Mouse (Mus musculus) small intestine, adult 2 months (tissue): ENCODE data around the gene Zfp30. TPM values are rescaled to one million over a fixed set of nuclear protein-coding genes. Genes with fewer than 3 reads are reported as not detected.
A peak's percentile ranks its signal among the peaks of the same experiment; 100 is the strongest.

Source experiments
- H3K27ac ChIP-seq: fragments of 200-500 bp; 2 replicates; pipeline ENCODE4 v1.5.1; 2012; ENCODE audit warnings: low read depth, low read length, control low read depth, inconsistent platforms; ENCODE audit not compliant: insufficient read depth
- H3K27me3 ChIP-seq: fragments of 200-500 bp; 2 replicates; pipeline ENCODE4 v1.6.1; 2012; ENCODE audit warnings: mild to moderate bottlenecking, moderate library complexity, low read length, inconsistent platforms; ENCODE audit not compliant: control insufficient read depth, insufficient read depth
- H3K36me3 ChIP-seq: fragments of 200-500 bp; 2 replicates; pipeline ENCODE4 v1.6.1; 2012; ENCODE audit warnings: mild to moderate bottlenecking, low read length, control low read depth, inconsistent platforms; ENCODE audit not compliant: control insufficient read depth, insufficient read depth
- H3K4me1 ChIP-seq: fragments of 200-500 bp; 2 replicates; pipeline ENCODE4 v1.6.1; 2012; ENCODE audit warnings: low read length, inconsistent platforms, mixed read lengths; ENCODE audit not compliant: control insufficient read depth, insufficient read depth, insufficient read length
- H3K4me3 ChIP-seq: fragments of 200-500 bp; 2 replicates; pipeline ENCODE4 v1.5.1; 2012; ENCODE audit warnings: low read depth, mild to moderate bottlenecking, control low read depth, inconsistent platforms, low read length, moderate library complexity
- CTCF ChIP-seq: fragments of 200-500 bp; IDR thresholded peaks from 2 replicates; pipeline ENCODE4 v1.5.1; 2012; ENCODE audit warnings: low read depth, mild to moderate bottlenecking, control low read depth, inconsistent platforms, low read length, moderate library complexity, mixed read lengths; ENCODE audit not compliant: insufficient replicate concordance, insufficient read length; ENCODE audit errors: extremely low read depth
- POLR2A ChIP-seq: fragments of 200-500 bp; IDR thresholded peaks from 2 replicates; pipeline ENCODE4 v1.6.1; 2012; ENCODE audit warnings: low read depth, mild to moderate bottlenecking, control low read depth, inconsistent platforms, low read length, moderate library complexity
- WGBS: fragments of 180-500 bp; shearing (Covaris S2); methylation state at CpG from one replicate; pipeline ENCODE4 v1.1.7; 2018; 5-methylcytosine and 5-hydroxymethylcytosine counted together
- polyA plus RNA-seq: library from polyadenylated mRNA; depleted of rRNA; stranded (reverse); fragments of >200 nt; gene quantifications from 2 replicates; pipeline ENCODE4 v1.2.3, GENCODE M21; 2012

Zfp30 gene
- polyA plus RNA-seq, 1 experiment = 0.52 TPM

GRCm38 (mm10) chr7:29792906-29793305 lies 9.1 kb downstream of the Zfp30 start:
- WGBS = 54% methylated on average over 27 of the region's 27 CpGs
- H3K4me3 ChIP-seq = no peak overlapping the region
- no peaks in the 10 kb centered on the region for H3K27me3 ChIP-seq
- TF ChIP-seq POLR2A (no peak), CTCF (no peak)
- H3K27ac ChIP-seq = no peak overlapping the region
- no peaks in the 10 kb centered on the region for H3K36me3 ChIP-seq
- H3K4me1 ChIP-seq = no peaks in the 10 kb centered on the region

DNA sequence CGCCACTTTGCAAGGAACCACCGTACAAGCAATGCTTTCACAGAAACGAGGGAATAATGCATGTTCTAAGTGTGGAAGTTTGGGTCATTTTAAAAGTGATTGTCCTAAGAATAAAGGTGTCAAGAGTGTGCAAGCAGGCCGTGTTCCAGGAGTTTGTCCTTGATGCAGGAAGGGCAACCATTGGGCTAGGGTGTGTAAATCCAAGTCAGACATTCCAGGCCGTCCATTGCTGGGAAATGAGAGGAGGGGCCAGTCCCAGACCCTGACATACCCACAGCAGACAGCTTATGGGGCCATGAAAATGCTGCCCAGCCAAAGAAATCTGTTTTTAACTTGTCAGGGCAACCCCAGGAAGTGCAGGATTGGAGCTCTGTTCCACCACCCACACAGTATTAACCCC lies 23.2 kb downstream of the Zfp30 start:
- 84% methylated on average over 5 of the region's 5 CpGs for WGBS
- H3K4me1 ChIP-seq = no peaks in the 10 kb centered on the region
- TF ChIP-seq CTCF (no peak), POLR2A (no peak)

DNA sequence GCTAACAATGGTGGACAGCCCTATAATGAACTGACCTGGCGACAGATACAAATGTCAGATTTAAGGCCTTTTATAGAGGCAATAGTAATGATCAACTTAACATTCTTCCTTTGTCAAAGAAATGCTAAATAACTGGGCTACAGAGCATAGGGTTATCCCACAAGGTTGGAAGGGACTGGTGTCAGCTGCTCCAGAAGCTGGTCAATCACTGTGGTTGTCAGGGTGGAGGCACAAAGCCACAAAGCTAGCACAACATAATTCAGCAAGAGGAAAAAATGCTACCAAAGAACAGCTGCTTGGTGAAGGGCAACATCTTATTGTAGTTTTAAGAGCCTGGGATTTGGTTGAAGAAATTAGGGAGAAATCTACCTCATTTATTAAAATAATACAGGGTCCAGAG lies 28.4 kb downstream of the Zfp30 start:
- Histone ChIP-seq H3K27me3 (no peaks in the 10 kb centered on the region), H3K4me3 (no peak overlapping the region), H3K4me1 (peaks cover 3% of the 10 kb centered on the region; the same call in 1 of the 2 replicates), H3K36me3 (no peaks in the 10 kb centered on the region), H3K27ac (no peak overlapping the region)
- TF ChIP-seq CTCF (no peak), POLR2A (no peak)
- WGBS = 95% methylated on average over 1 of the region's 1 CpGs

More for the DNA sequence above, 23.2 kb downstream of the Zfp30 start:
- Histone ChIP-seq H3K27me3 (no peaks in the 10 kb centered on the region), H3K36me3 (no peaks in the 10 kb centered on the region), H3K4me3 (no peak overlapping the region), H3K27ac (no peak overlapping the region)

GRCm38 (mm10) chr7:29814381-29814780 lies 30.6 kb downstream of the Zfp30 start:
- H3K4me3 ChIP-seq = no peak overlapping the region
- H3K36me3 ChIP-seq = no peaks in the 10 kb centered on the region
- no peak overlapping the region for H3K27ac ChIP-seq
- TF ChIP-seq POLR2A = no peak
- H3K4me1 ChIP-seq = peaks cover 3% of the 10 kb centered on the region; the same call in 1 of the 2 replicates
- WGBS = 87% methylated on average over 2 of the region's 2 CpGs
- no peaks in the 10 kb centered on the region for H3K27me3 ChIP-seq

GRCm38 (mm10) chr7:29815061-29815784 lies 31.4 kb downstream of the Zfp30 start:
- no peak overlapping the region for H3K27ac ChIP-seq
- TF ChIP-seq CTCF (no peak), POLR2A (no peak)
- peak overlapping the region; percentile 92 for H3K4me3 ChIP-seq
- H3K4me1 ChIP-seq = peaks cover 3% of the 10 kb centered on the region; the same call in 1 of the 2 replicates
- no peaks in the 10 kb centered on the region for H3K36me3 ChIP-seq
- H3K27me3 ChIP-seq = no peaks in the 10 kb centered on the region
- WGBS = 3% methylated on average over 12 of the region's 12 CpGs

DNA sequence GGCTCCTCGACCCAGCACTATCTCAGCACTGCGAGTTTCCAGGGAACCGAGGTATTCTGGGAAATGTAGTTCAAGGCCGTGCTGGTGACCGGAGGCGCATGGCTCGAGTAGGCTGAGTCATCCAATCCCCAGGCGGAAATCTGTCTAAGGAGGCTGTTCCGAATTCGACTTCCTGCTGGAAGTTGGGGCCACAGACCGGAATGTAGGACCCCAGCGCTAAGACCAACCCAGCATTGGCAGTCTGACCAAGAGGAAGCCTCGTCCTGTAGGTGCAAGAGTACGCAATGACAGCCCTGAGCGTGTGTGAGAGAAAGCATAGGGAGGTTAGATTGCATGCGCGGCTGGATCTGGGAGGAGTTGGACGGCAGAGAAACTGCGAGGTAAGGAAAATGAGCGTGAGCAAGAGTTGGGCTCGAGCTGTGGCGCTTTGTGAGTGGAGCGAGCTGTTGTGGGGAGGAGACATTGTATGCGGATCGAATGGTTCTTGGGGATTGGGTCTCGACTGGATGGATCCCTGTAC lies 32.2 kb downstream of the Zfp30 start, which contains the start of gene Zfp790:
Gene Zfp790 (plus strand): TSS at position 205 of the 520 bp plus-strand sequence.
- Histone ChIP-seq H3K4me1 (peaks cover 3% of the 10 kb centered on the region; the same call in 1 of the 2 replicates), H3K27me3 (no peaks in the 10 kb centered on the region), H3K36me3 (no peaks in the 10 kb centered on the region), H3K27ac (peak within 1 kb of the TSS; percentile 92), H3K4me3 (peak within 1 kb of the TSS; percentile 92)
- no peak for TF ChIP-seq CTCF
- TF ChIP-seq POLR2A = peak; percentile 73; the same call in 1 of the 2 replicates
- under 1% methylated on average over 26 of the region's 26 CpGs for WGBS

DNA sequence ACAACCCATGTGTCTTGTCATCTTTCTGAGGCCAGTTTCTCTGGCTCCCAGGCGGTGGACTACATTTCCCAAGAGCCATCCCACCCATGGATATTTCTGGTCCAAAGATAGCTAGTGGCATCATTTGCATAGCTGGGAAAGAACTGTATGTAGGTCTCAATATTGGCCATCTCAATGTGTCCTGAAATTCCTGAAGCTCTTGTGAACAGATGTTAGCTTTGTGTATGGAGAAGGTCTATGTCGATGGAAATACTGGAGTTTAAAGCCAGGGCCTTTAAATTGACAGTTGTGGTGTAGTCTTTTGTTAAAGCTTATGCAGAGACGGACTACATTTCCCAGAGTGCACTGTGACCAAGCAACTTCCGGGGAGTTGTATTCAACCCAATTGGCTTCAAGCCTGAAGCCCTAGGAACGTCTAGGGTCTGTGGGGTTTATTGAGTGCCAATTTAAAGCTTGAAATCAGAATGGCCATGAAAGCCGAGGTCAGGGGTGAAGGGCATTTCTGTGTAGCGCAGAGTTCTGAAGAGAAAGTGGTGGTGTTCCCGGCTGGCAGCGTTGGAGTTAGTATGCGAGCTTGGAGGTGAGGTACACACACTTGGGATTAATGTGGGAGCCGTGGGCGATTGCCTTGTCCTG lies 34.9 kb downstream of the Zfp30 start:
- WGBS = 2% methylated on average over 12 of the region's 12 CpGs
- Histone ChIP-seq H3K4me1 (peaks cover 3% of the 10 kb centered on the region; the same call in 1 of the 2 replicates), H3K27ac (0 out of 2 replicates have a peak overlapping the region, but pooled peaks have one; percentile 14), H3K36me3 (peaks cover under 1% of the 10 kb centered on the region; the same call in 1 of the 2 replicates), H3K4me3 (peak overlapping the region; percentile 69), H3K27me3 (no peaks in the 10 kb centered on the region)
- TF ChIP-seq POLR2A (no peak), CTCF (no peak)
